Mouse (Mus musculus): ENCODE measurements around the gene Prune1.

- no peak for TF ChIP-seq CTCF (IDR thresholded peaks at IDR 0.05)
- no peak for TF ChIP-seq EP300 (IDR thresholded peaks at IDR 0.05)
Observed at GRCm38 (mm10) chr3:95235386-95236301, 46.2 kb downstream of the Prune1 start.

Data from lung, postnatal 0 days (tissue).